Mouse (Mus musculus) CD8-positive naive resting alpha-beta T cell, adult 57 days (primary cell): ENCODE data around the gene Tcl1b5. TPM values are rescaled to one million over a fixed set of nuclear protein-coding genes. Genes with fewer than 3 reads are reported as not detected.

Experiments
- total RNA-seq: library from RNA; stranded (reverse); gene quantifications from one replicate; pipeline ENCODE4 v1.2.4, GENCODE M21; 2023

Tcl1b5 gene
- not detected for total RNA-seq

DNA sequence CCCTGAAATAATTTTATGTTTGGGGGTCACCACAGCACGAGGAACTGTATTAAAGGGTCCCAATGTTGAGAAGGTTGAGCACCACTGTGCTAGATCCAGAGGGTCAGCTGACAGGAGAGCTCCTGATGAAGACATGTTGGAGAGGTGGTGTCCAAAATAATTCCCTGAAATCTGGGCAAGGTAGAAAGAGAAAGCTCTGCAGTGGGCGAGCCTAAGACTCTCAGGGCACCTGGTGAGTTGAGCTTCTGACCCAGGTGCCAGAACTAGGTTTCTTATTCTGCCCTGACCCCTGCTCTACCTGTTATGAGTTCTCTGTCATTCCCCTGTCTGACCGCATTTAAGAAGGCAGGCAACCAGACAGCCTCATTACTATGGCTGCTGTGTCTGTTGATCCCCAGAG is at the start of gene Tcl1b5:
Tcl1b5 (plus strand) TSS at position 301 of the 400 bp plus-strand sequence.

DNA sequence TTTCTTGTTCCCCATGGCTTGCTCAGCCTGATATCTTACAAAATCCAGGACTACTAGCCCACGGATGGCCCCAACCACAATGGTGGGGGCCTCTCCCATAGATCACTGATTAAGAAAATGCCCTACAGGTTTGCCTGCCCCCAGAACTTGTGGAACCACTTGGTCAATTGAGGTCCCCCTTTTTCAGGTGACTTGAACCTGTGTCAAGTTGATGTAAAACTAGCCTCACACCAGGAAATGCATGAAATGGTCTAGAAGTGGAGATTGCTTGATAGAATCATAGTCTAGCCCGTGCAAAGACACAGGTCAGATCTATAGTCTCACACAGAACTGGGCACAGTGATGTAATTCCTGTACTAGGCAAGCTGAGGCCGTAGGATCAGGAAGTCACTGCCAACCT is 30.4 kb upstream of the Tcl1b5 start, which contains the start of gene Tcl1b2:
Tcl1b2 (plus strand) TSS at position 301 of the 400 bp plus-strand sequence.

DNA sequence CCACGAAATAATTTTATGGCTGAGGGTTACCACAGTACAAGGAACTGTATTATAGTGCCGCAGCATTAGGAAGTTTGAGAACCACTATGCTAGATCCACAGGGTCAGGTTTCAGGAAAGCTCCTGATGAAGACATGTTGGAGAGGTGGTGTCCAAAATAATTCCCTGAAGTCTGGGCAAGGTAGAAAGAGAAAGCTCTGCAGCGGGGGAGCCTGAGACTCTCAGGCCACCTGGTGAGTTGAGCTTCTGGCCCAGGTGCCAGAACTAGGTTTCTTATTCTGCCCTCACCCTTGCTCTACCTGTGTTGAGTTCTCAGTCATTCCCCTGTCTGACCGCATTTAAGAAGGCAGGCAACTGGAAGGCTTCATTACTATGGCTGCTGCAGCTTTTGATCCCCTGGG is 16.8 kb upstream of the Tcl1b5 start, which contains the start of gene Tcl1b1:
Tcl1b1 (plus strand) TSS at position 301 of the 400 bp plus-strand sequence.

DNA sequence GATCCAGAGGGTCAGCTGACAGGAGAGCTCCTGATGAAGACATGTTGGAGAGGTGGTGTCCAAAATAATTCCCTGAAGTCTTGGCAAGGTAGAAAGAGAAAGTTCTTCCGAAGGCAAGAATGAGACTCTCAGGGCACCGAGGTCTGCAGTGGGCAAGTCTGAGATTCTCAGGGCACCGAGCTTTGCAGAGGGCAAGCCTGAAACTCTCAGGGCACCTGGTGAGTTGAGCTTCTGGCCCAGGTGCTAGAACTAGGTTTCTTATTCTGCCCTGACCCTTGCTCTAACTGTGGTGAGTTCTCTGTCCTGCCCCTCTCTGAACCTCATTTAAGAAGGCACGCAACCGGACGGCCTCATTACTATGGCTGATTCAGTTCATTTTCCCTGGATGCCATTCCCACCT is 14.6 kb downstream of the Tcl1b5 start, which contains the start of gene Tcl1b3:
Tcl1b3 (plus strand) TSS at position 301 of the 400 bp plus-strand sequence.

DNA sequence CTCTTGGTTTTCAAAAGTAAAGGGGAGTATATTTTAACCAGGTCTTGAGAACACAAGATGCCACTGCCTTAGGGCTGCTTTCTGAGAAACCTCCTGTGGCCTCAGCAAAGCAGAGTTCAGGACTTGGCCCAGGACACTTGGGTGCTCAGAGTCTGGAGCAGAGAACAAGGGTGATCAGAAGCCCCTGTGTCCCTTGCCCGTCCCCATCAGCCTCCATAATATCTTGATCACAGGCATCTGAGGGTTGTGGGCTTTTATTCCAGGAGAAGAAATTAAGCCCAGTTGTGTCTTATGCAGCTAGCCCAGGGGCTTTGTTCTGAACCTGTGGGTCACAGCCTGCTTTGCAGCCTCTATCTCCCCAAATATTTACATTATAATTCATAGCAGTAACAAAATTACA is 25.5 kb downstream of the Tcl1b5 start, which contains the start of gene Tcl1b4:
Tcl1b4 (plus strand) TSS at position 301 of the 400 bp plus-strand sequence.

DNA sequence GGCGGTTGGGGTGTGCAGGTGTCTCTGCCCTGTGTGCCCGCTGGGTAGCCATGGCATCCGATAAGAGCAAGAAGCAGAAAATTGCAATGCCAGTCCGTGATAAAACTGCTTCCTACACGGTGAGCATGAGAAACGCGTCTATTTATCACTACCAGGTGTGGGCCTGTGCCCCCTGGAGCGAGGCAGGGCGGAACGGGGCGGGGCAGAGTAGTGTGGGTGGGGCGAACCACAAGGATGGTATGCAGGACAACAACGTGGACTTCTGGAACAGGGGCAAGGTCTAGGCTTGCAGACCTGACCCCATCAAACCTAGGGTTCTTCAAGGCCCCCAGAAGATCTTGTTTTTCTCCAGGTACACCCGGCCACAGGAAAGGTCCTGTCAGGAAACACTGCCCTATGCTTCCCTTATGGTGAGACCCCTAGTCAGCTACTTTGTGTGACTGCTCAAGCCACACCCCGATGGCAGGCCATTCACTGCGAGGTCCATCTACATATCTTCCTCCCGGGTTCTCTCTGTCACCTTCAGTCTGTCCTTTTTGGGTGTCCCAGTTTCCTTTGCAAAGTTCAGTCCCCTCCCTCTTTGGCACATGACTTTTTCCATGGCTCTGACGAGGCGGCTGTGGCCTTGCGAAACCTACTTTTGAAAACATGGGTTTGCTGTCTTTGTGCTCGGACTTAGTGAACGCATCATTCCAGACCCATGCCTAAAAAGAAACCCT is 46.6 kb downstream of the Tcl1b5 start, which contains the start of gene Tcl1:
Tcl1 (minus strand) TSS at position 193 of the 719 bp plus-strand sequence.

Other genes starting within 250 kb of the Tcl1b5 start
- 9.7 TPM for gene Syne3, start 166.5 kb upstream of the Tcl1b5 start, total RNA-seq
- gene Glrx5, start 143.7 kb upstream of the Tcl1b5 start, total RNA-seq: 29.2 TPM
- gene Tcl1b2, start 30.3 kb upstream of the Tcl1b5 start, total RNA-seq: not detected
- not detected for gene Tcl1b1, start 16.7 kb upstream of the Tcl1b5 start, total RNA-seq
- gene Tcl1b3, start 14.7 kb downstream of the Tcl1b5 start, total RNA-seq: not detected
- gene Tcl1b4, start 25.6 kb downstream of the Tcl1b5 start, total RNA-seq: not detected
- not detected for gene Tcl1, start 46.4 kb downstream of the Tcl1b5 start, total RNA-seq
- not detected for gene Tunar, start 157.5 kb downstream of the Tcl1b5 start, total RNA-seq